Mouse (Mus musculus) forebrain, embryonic 11.5 days (tissue): ENCODE data around the gene Gm2115. TPM values are rescaled to one million over a fixed set of nuclear protein-coding genes. Genes with fewer than 3 reads are reported as not detected.

Experiments
- ATAC-seq: fragments of 200-750 bp; cut with Nextera tagmentation; replicated peaks from 2 replicates; pipeline ENCODE4 v1.8.0; 2017; ENCODE audit warnings: moderate TSS enrichment; ENCODE audit not compliant: low FRiP score
- DNase-seq: peaks from one replicate; pipeline ENCODE4 v3.0.0-alpha.2; 2017; ENCODE audit warnings: low spot score
- H3K27ac ChIP-seq: fragments of 300-500 bp; sonication (generic); 2 replicates; pipeline ENCODE4 v1.5.1; 2014; ENCODE audit warnings: low read depth, low read length
- H3K27me3 ChIP-seq: fragments of 300-500 bp; sonication (generic); 2 replicates; pipeline ENCODE4 v1.6.1; 2014; ENCODE audit warnings: mild to moderate bottlenecking, low read length, mixed read lengths; ENCODE audit not compliant: control insufficient read depth, insufficient read depth
- H3K36me3 ChIP-seq: fragments of 300-500 bp; sonication (generic); 2 replicates; pipeline ENCODE4 v1.6.1; 2014; ENCODE audit warnings: mild to moderate bottlenecking, low read length, moderate library complexity, mixed read lengths; ENCODE audit not compliant: control insufficient read depth, insufficient read depth
- H3K4me1 ChIP-seq: fragments of 300-500 bp; sonication (generic); replicated peaks from 2 replicates; pipeline ENCODE4 v1.6.1; 2014; ENCODE audit warnings: low read length, mixed read lengths; ENCODE audit not compliant: control insufficient read depth, insufficient read depth
- H3K4me2 ChIP-seq: fragments of 300-500 bp; sonication (generic); 2 replicates; pipeline ENCODE4 v1.6.1; 2014; ENCODE audit warnings: low read depth, mild to moderate bottlenecking, low read length, moderate library complexity, mixed read lengths; ENCODE audit not compliant: severe bottlenecking
- H3K4me3 ChIP-seq: fragments of 300-500 bp; sonication (generic); 2 replicates; pipeline ENCODE4 v1.5.1; 2014; ENCODE audit warnings: low read depth, low read length
- H3K9ac ChIP-seq: fragments of 300-500 bp; sonication (generic); 2 replicates; pipeline ENCODE4 v1.6.1; 2014; ENCODE audit warnings: low read length
- H3K9me3 ChIP-seq: fragments of 300-500 bp; sonication (generic); 2 replicates; pipeline ENCODE4 v1.6.1; 2016; ENCODE audit warnings: low read length, mixed read lengths; ENCODE audit not compliant: control insufficient read depth
- WGBS: fragments of 180-500 bp; shearing (Covaris S2); extraction: QIAGEN DNeasy Blood & Tissue Kit; methylation state at CpG from one replicate; pipeline ENCODE4 v1.1.7; 2014; 5-methylcytosine and 5-hydroxymethylcytosine counted together
- polyA plus RNA-seq: library from polyadenylated mRNA; unstranded; fragments of >200 nt; fragmentation: Nextera tagmentation; extraction: Ambion mirVana; gene quantifications from 2 replicates; pipeline ENCODE4 v1.2.1, GENCODE M21; 2014

Gene Gm2115
- 0.20 and 0.33 TPM in 2 replicates for polyA plus RNA-seq

GRCm38 (mm10) chr7:84528796-84529533, at the start of gene Gm2115:
Gm2115 (plus strand) TSS chr7:84528954.
- peaks cover 2% of the 10 kb centered on the region for H3K27me3 ChIP-seq
- WGBS = under 1% methylated on average over 52 of the region's 52 CpGs
- H3K9me3 ChIP-seq = no peaks in the 10 kb centered on the region
- peak within 1 kb of the TSS; percentile 40 for H3K4me3 ChIP-seq
- H3K27ac ChIP-seq = no peak within 1 kb of the TSS
- H3K9ac ChIP-seq = peak within 1 kb of the TSS; percentile 54
- DNase-seq (peak; percentile 72), ATAC-seq (peak; percentile 88)
- H3K4me1 ChIP-seq = no peaks in the 10 kb centered on the region
- no peaks in the 10 kb centered on the region for H3K36me3 ChIP-seq
- peak within 1 kb of the TSS; percentile 97 for H3K4me2 ChIP-seq

GRCm38 (mm10) chr7:84483447-84484407, 45.0 kb upstream of the Gm2115 start:
- no peak for DNase-seq
- WGBS = 75% methylated on average over 3 of the region's 3 CpGs
- Histone ChIP-seq H3K9me3 (no peaks in the 10 kb centered on the region), H3K36me3 (no peaks in the 10 kb centered on the region), H3K4me2 (no peak overlapping the region), H3K4me3 (no peak overlapping the region), H3K27ac (no peak overlapping the region), H3K27me3 (no peaks in the 10 kb centered on the region), H3K9ac (no peak overlapping the region), H3K4me1 (no peaks in the 10 kb centered on the region)
- ATAC-seq = no peak

GRCm38 (mm10) chr7:84486485-84486884, 42.3 kb upstream of the Gm2115 start:
- ATAC-seq (no peak), DNase-seq (no peak)
- Histone ChIP-seq H3K4me2 (no peak overlapping the region), H3K4me3 (no peak overlapping the region), H3K36me3 (no peaks in the 10 kb centered on the region), H3K9me3 (no peaks in the 10 kb centered on the region), H3K9ac (no peak overlapping the region), H3K27ac (no peak overlapping the region), H3K4me1 (no peaks in the 10 kb centered on the region), H3K27me3 (no peaks in the 10 kb centered on the region)
- WGBS = 84% methylated on average over 2 of the region's 2 CpGs

GRCm38 (mm10) chr7:84503163-84503562, 25.6 kb upstream of the Gm2115 start:
- no peaks in the 10 kb centered on the region for H3K9me3 ChIP-seq
- no peaks in the 10 kb centered on the region for H3K4me1 ChIP-seq
- no peak for DNase-seq
- H3K4me2 ChIP-seq = no peak overlapping the region
- no peaks in the 10 kb centered on the region for H3K36me3 ChIP-seq
- no peak for ATAC-seq
- no peak overlapping the region for H3K9ac ChIP-seq
- H3K27ac ChIP-seq = no peak overlapping the region
- 95% methylated on average over 1 of the region's 1 CpGs for WGBS
- H3K4me3 ChIP-seq = no peak overlapping the region
- no peaks in the 10 kb centered on the region for H3K27me3 ChIP-seq

GRCm38 (mm10) chr7:84518533-84519198, 10.1 kb upstream of the Gm2115 start:
- Histone ChIP-seq H3K4me3 (no peak overlapping the region), H3K27me3 (no peaks in the 10 kb centered on the region), H3K9me3 (no peaks in the 10 kb centered on the region), H3K4me1 (no peaks in the 10 kb centered on the region), H3K4me2 (no peak overlapping the region), H3K27ac (no peak overlapping the region), H3K9ac (no peak overlapping the region), H3K36me3 (no peaks in the 10 kb centered on the region)
- ATAC-seq (no peak), DNase-seq (no peak)

GRCm38 (mm10) chr7:84521329-84521728, 7.4 kb upstream of the Gm2115 start:
- Histone ChIP-seq H3K4me2 (no peak overlapping the region), H3K27me3 (no peaks in the 10 kb centered on the region), H3K9me3 (no peaks in the 10 kb centered on the region), H3K36me3 (no peaks in the 10 kb centered on the region), H3K9ac (no peak overlapping the region; the same call in 1 of the 2 replicates), H3K27ac (no peak overlapping the region), H3K4me3 (no peak overlapping the region), H3K4me1 (no peaks in the 10 kb centered on the region)
- 59% methylated on average over 1 of the region's 1 CpGs for WGBS
- ATAC-seq (no peak), DNase-seq (no peak)

- H3K4me1 ChIP-seq = no peaks in the 10 kb centered on the region
- no peak overlapping the region for H3K9ac ChIP-seq
- ATAC-seq = no peak
- no peaks in the 10 kb centered on the region for H3K36me3 ChIP-seq
- H3K4me2 ChIP-seq = no peak overlapping the region
- whole genome bisulfite sequencing = 29% methylated on average over 1 of the region's 1 CpGs
- no peak overlapping the region for H3K4me3 ChIP-seq
- H3K9me3 ChIP-seq = no peaks in the 10 kb centered on the region
- no peak overlapping the region for H3K27ac ChIP-seq
- no peaks in the 10 kb centered on the region for H3K27me3 ChIP-seq
- no peak for DNase-seq
Observed at GRCm38 (mm10) chr7:84522426-84522825, 6.3 kb upstream of the Gm2115 start.

- H3K4me2 ChIP-seq = no peak overlapping the region
Observed at GRCm38 (mm10) chr7:84526171-84526570, 2.6 kb upstream of the Gm2115 start.

More at GRCm38 (mm10) chr7:84526171-84526570, 2.6 kb upstream of the Gm2115 start:
- ATAC-seq = no peak
- WGBS = 48% methylated on average over 1 of the region's 1 CpGs
- no peaks in the 10 kb centered on the region for H3K4me1 ChIP-seq
- no peak overlapping the region for H3K9ac ChIP-seq
- H3K27me3 ChIP-seq = peaks cover 2% of the 10 kb centered on the region
- no peaks in the 10 kb centered on the region for H3K36me3 ChIP-seq
- DNase-seq = no peak
- H3K27ac ChIP-seq = no peak overlapping the region
- no peak overlapping the region for H3K4me3 ChIP-seq
- H3K9me3 ChIP-seq = no peaks in the 10 kb centered on the region
